Mouse (Mus musculus) stomach, embryonic 16.5 days (tissue): ENCODE measurements around the gene Slc5a4b. TPM values are rescaled to one million over a fixed set of nuclear protein-coding genes. Genes with fewer than 3 reads are reported as not detected.

Experiments used
- ATAC-seq: fragments of 200-750 bp; cut with Nextera tagmentation; 2 replicates; pipeline ENCODE4 v1.8.0; 2017; ENCODE audit warnings: moderate number of reproducible peaks, moderate TSS enrichment; ENCODE audit not compliant: insufficient read depth, low FRiP score
- H3K27ac ChIP-seq: fragments of 300-500 bp; sonication (generic); 2 replicates; pipeline ENCODE4 v1.5.1; 2014; ENCODE audit warnings: low read length
- H3K27me3 ChIP-seq: fragments of 300-500 bp; sonication (generic); 2 replicates; pipeline ENCODE4 v1.6.1; 2014; ENCODE audit warnings: low read length, control low read depth, mixed read lengths; ENCODE audit not compliant: control insufficient read depth, insufficient read depth
- H3K36me3 ChIP-seq: fragments of 300-500 bp; sonication (generic); 2 replicates; pipeline ENCODE4 v1.6.1; 2014; ENCODE audit warnings: low read length; ENCODE audit not compliant: control insufficient read depth, insufficient read depth
- H3K4me1 ChIP-seq: fragments of 300-500 bp; sonication (generic); 2 replicates; pipeline ENCODE4 v1.6.1; 2014; ENCODE audit warnings: low read length, control low read depth, mixed read lengths; ENCODE audit not compliant: control insufficient read depth, insufficient read depth
- H3K4me2 ChIP-seq: fragments of 300-500 bp; sonication (generic); 2 replicates; pipeline ENCODE4 v1.6.1; 2014; ENCODE audit warnings: low read depth, low read length, mixed read lengths
- H3K4me3 ChIP-seq: fragments of 300-500 bp; sonication (generic); replicated peaks from 2 replicates; pipeline ENCODE4 v1.5.1; 2014; ENCODE audit warnings: mild to moderate bottlenecking, low read length
- H3K9ac ChIP-seq: fragments of 300-500 bp; sonication (generic); 2 replicates; pipeline ENCODE4 v1.6.1; 2014; ENCODE audit warnings: low read length
- H3K9me3 ChIP-seq: fragments of 300-500 bp; sonication (generic); replicated peaks from 2 replicates; pipeline ENCODE4 v1.6.1; 2016; ENCODE audit warnings: low read length, control low read depth; ENCODE audit not compliant: control insufficient read depth
- WGBS: fragments of 180-500 bp; shearing (Covaris S2); extraction: QIAGEN DNeasy Blood & Tissue Kit; methylation state at CpG from one replicate; pipeline ENCODE4 v1.1.7; 2014; 5-methylcytosine and 5-hydroxymethylcytosine counted together
- microRNA-seq: library from miRNA; unstranded; fragments of <30 nt; microRNA quantifications from one replicate; pipeline ENCODE4, GENCODE M21; 2016
- polyA plus RNA-seq: library from polyadenylated mRNA; unstranded; fragments of >200 nt; fragmentation: Nextera tagmentation; extraction: Ambion mirVana; gene quantifications from 2 replicates; pipeline ENCODE4 v1.2.1, GENCODE M21; 2015

The Slc5a4b gene
- polyA plus RNA-seq, 1 experiment from 2014 or later = 0.15 TPM

DNA sequence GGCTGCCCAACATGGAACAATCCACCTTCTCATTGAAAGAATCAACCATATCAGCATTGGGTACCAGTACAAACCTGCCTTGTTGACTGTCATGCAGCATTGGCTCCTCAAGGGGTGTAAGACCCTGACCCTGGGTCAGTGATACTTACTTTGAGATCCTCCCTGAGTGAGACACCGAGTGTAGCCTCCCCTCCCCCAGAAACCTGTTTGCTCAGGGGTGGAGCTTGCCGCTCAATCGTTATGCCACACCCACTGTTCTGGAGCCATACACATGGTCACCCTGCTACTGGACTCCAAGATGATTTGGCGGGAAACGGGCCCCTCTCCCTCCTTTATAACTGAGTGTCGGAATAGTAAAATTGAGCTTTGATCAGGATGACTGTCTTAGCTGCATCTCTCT, 86.8 kb downstream of the Slc5a4b start:
- H3K27ac ChIP-seq = no peak overlapping the region
- no peak overlapping the region for H3K4me3 ChIP-seq
- WGBS = 85% methylated on average over 6 of the region's 6 CpGs
- no peaks in the 10 kb centered on the region for H3K36me3 ChIP-seq
- ATAC-seq = no peak
- no peaks in the 10 kb centered on the region for H3K9me3 ChIP-seq
- no peaks in the 10 kb centered on the region for H3K27me3 ChIP-seq
- H3K9ac ChIP-seq = no peak overlapping the region
- no peaks in the 10 kb centered on the region for H3K4me1 ChIP-seq
- no peak overlapping the region for H3K4me2 ChIP-seq

DNA sequence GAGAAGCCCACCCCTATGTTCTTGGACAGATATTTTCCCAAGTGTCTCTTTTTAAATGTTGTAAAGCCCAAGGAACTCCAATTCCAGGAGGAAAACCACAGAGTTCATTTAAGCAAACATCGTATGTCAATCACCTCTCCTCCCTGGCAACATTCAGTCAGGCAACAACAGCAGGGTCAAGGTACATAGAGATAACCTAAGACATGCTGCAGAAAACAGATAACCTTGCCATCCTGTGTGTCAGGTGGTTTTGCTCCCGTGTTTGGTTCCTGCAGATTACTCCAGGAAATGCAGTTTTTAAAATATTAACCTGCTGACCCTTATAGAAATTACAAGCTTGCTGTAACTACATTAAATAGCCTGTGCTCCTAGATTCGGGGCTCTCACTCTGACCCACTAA, 89.0 kb downstream of the Slc5a4b start:
- no peaks in the 10 kb centered on the region for H3K36me3 ChIP-seq
- no peak overlapping the region for H3K27ac ChIP-seq
- H3K4me1 ChIP-seq = no peaks in the 10 kb centered on the region
- no peaks in the 10 kb centered on the region for H3K27me3 ChIP-seq
- H3K9me3 ChIP-seq = no peaks in the 10 kb centered on the region
- 31% methylated on average over 3 of the region's 3 CpGs for WGBS
- ATAC-seq = no peak
- H3K9ac ChIP-seq = no peak overlapping the region
- no peak overlapping the region for H3K4me3 ChIP-seq
- H3K4me2 ChIP-seq = no peak overlapping the region

GRCm38 (mm10) chr10:76016886-76017285, 93.9 kb downstream of the Slc5a4b start:
- 86% methylated on average over 3 of the region's 3 CpGs for whole genome bisulfite sequencing
- H3K9me3 ChIP-seq = no peaks in the 10 kb centered on the region
- no peak overlapping the region for H3K9ac ChIP-seq
- H3K27me3 ChIP-seq = no peaks in the 10 kb centered on the region
- no peak overlapping the region for H3K4me3 ChIP-seq
- H3K36me3 ChIP-seq = no peaks in the 10 kb centered on the region
- no peak for ATAC-seq
- no peak overlapping the region for H3K4me2 ChIP-seq
- no peak overlapping the region for H3K27ac ChIP-seq
- no peaks in the 10 kb centered on the region for H3K4me1 ChIP-seq

DNA sequence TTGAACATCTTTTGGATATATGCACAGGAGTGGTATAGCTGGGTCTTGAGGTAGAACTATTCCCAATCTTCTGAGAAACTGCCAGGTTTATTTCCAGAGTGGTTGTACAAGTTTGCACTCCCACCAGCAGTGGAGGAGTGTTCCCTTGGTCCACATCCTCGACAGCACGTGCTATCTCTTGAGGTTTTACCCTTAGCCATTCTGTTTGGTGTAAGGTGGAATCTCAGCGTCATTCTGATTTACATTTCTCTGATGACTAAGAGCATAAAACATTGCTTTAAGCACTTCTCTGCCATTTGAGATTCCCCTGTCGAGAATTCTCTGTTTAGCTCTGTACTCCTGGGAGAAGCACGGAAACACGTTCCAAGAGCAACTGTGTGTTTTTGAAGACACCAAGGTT, 97.8 kb downstream of the Slc5a4b start:
- Histone ChIP-seq H3K27me3 (no peaks in the 10 kb centered on the region), H3K36me3 (no peaks in the 10 kb centered on the region), H3K9me3 (no peaks in the 10 kb centered on the region), H3K4me3 (no peak overlapping the region), H3K4me2 (no peak overlapping the region), H3K4me1 (no peaks in the 10 kb centered on the region), H3K27ac (no peak overlapping the region), H3K9ac (no peak overlapping the region)
- WGBS = 71% methylated on average over 6 of the region's 6 CpGs
- no peak for ATAC-seq

- no peaks in the 10 kb centered on the region for H3K27me3 ChIP-seq
- no peak overlapping the region for H3K4me2 ChIP-seq
- H3K36me3 ChIP-seq = no peaks in the 10 kb centered on the region
- H3K4me1 ChIP-seq = no peaks in the 10 kb centered on the region
- ATAC-seq = no peak
- no peak overlapping the region for H3K27ac ChIP-seq
- no peaks in the 10 kb centered on the region for H3K9me3 ChIP-seq
- H3K4me3 ChIP-seq = no peak overlapping the region
- no peak overlapping the region for H3K9ac ChIP-seq
- 81% methylated on average over 3 of the region's 3 CpGs for WGBS
These were observed 100.9 kb downstream of the Slc5a4b start for GRCm38 (mm10) chr10:76009812-76010211.

Small RNA genes lying within 50 kb of the gene (microRNA-seq; reads per million reads assigned to microRNA genes)
- not detected for gene Mir6409

Other genes with a start within 250 kb of the Slc5a4b start
- 9.6 and 11.9 TPM in 2 replicates for gene Derl3, start 217.5 kb downstream of the Slc5a4b start, polyA plus RNA-seq
- gene Smarcb1, start 189.3 kb downstream of the Slc5a4b start, polyA plus RNA-seq = 159 and 162 TPM in 2 replicates
- gene Chchd10, start 177.8 kb downstream of the Slc5a4b start, polyA plus RNA-seq = 83.6 and 97.1 TPM in 2 replicates
- gene Mmp11, start 174.5 kb downstream of the Slc5a4b start, polyA plus RNA-seq = 33.8 and 39.1 TPM in 2 replicates
- gene Gm867, start 170.3 kb downstream of the Slc5a4b start, polyA plus RNA-seq = 0.75 and 1.0 TPM in 2 replicates
- 1.9 and 2.1 TPM in 2 replicates for gene Vpreb3, start 167.9 kb downstream of the Slc5a4b start, polyA plus RNA-seq
- gene Gm5134, start 156.4 kb downstream of the Slc5a4b start, polyA plus RNA-seq = not detected in 2 replicates
- gene Zfp280b, start 78.3 kb downstream of the Slc5a4b start, polyA plus RNA-seq = 15.7 and 15.9 TPM in 2 replicates
- gene Slc5a4a, start 36.5 kb upstream of the Slc5a4b start, polyA plus RNA-seq = not detected in 2 replicates
- 50.4 and 55.3 TPM in 2 replicates for gene Prmt2, start 126.9 kb upstream of the Slc5a4b start, polyA plus RNA-seq
- 2.7 TPM in 2 replicates for gene S100b, start 142.9 kb upstream of the Slc5a4b start, polyA plus RNA-seq
- 10.0 and 10.2 TPM in 2 replicates for gene Dip2a, start 234.3 kb upstream of the Slc5a4b start, polyA plus RNA-seq